ENCODE assay signal across 10 mouse cellular contexts in genomic region chr13:46533342-46534129, GRCm38 (mm10). TPM values are rescaled to one million over a fixed set of nuclear protein-coding genes. Genes with fewer than 3 reads are reported as not detected.
A peak's percentile ranks its signal among the peaks of the same experiment; 100 is the strongest.
DNase-seq lines count a peak whose midpoint lies in the region; ATAC-seq lines count a peak whose summit lies in the region.
"Had no signal": no experiment of that assay in that cellular context is flagged by ENCODE, and none has a peak within 500 bp of the region (broad histone marks: within the 10 kb centered on the region; RNA-seq: fewer than 3 reads in every experiment).

No protein-coding gene starts in this region.

- H3K9me3 ChIP-seq in kidney, embryonic 14.5 days (ENCODE audit: control insufficient read depth, low read length) = no peaks in the 10 kb centered on the region
- H3K9me3 ChIP-seq in embryonic facial prominence, embryonic 14.5 days (ENCODE audit: control insufficient read depth, low read length) = no peaks in the 10 kb centered on the region
- H3K9me3 ChIP-seq in forebrain, embryonic 16.5 days (ENCODE audit: control insufficient read depth, low read length) = no peaks in the 10 kb centered on the region
- no peaks in the 10 kb centered on the region for H3K9me3 ChIP-seq in midbrain, embryonic 14.5 days (ENCODE audit: control insufficient read depth, low read length)

- peaks cover 16% of the 10 kb centered on the region for H3K4me1 ChIP-seq in kidney, embryonic 14.5 days (ENCODE audit: control insufficient read depth, insufficient read depth, low read length)
- H3K4me1 ChIP-seq in embryonic facial prominence, embryonic 14.5 days (ENCODE audit: control insufficient read depth, insufficient read depth, low read length) = peaks cover 11% of the 10 kb centered on the region; the same call in 1 of the 2 replicates
- H3K4me1 ChIP-seq in forebrain, embryonic 16.5 days (replicated peaks; ENCODE audit: control insufficient read depth, insufficient read depth, low read length) = peaks cover 14% of the 10 kb centered on the region
- H3K4me1 ChIP-seq in midbrain, embryonic 14.5 days (ENCODE audit: control insufficient read depth, insufficient read depth, low read length) = peaks cover 10% of the 10 kb centered on the region; the same call in 1 of the 2 replicates

- no peak overlapping the region for H3K9ac ChIP-seq in kidney, embryonic 14.5 days (ENCODE audit: low read depth, low read length)
- no peak overlapping the region for H3K9ac ChIP-seq in embryonic facial prominence, embryonic 14.5 days (ENCODE audit: low read depth, low read length)
- 0 out of 2 replicates have a peak overlapping the region, but pooled peaks have one; percentile 11 for H3K9ac ChIP-seq in forebrain, embryonic 16.5 days (replicated peaks; ENCODE audit: low read depth, low read length)
- no peak overlapping the region; the same call in 1 of the 2 replicates for H3K9ac ChIP-seq in midbrain, embryonic 14.5 days (replicated peaks; ENCODE audit: low read length)
- H3K9ac ChIP-seq: liver, embryonic 14.5 days had no signal

- H3K4me2 ChIP-seq in kidney, embryonic 14.5 days (replicated peaks; ENCODE audit: low read depth, low read length) = peak overlapping the region; percentile 29
- H3K4me2 ChIP-seq in embryonic facial prominence, embryonic 14.5 days (ENCODE audit: low read depth, low read length) = peak overlapping the region; percentile 20
- H3K4me2 ChIP-seq in forebrain, embryonic 16.5 days (ENCODE audit: low read length) = peak overlapping the region; percentile 35
- H3K4me2 ChIP-seq in midbrain, embryonic 14.5 days (ENCODE audit: low read length) = peak overlapping the region; percentile 38

- no peaks in the 10 kb centered on the region for H3K27me3 ChIP-seq in kidney, embryonic 14.5 days (ENCODE audit: control insufficient read depth, insufficient read depth, low read length)
- H3K27me3 ChIP-seq in embryonic facial prominence, embryonic 14.5 days (replicated peaks; ENCODE audit: control insufficient read depth, insufficient read depth, low read length) = no peaks in the 10 kb centered on the region
- no peaks in the 10 kb centered on the region for H3K27me3 ChIP-seq in forebrain, embryonic 16.5 days (replicated peaks; ENCODE audit: control insufficient read depth, insufficient read depth, low read length)
- 0 out of 2 replicates have a peak, but pooled peaks cover 4% of the 10 kb centered on the region for H3K27me3 ChIP-seq in midbrain, embryonic 14.5 days (ENCODE audit: control insufficient read depth, insufficient read depth, low read length)

- H3K36me3 ChIP-seq in kidney, embryonic 14.5 days (ENCODE audit: control insufficient read depth, insufficient read depth, low read length) = no peaks in the 10 kb centered on the region
- no peaks in the 10 kb centered on the region for H3K36me3 ChIP-seq in embryonic facial prominence, embryonic 14.5 days (ENCODE audit: control insufficient read depth, insufficient read depth, low read length)
- H3K36me3 ChIP-seq in forebrain, embryonic 16.5 days (ENCODE audit: control insufficient read depth, insufficient read depth) = no peaks in the 10 kb centered on the region
- H3K36me3 ChIP-seq in midbrain, embryonic 14.5 days (ENCODE audit: control insufficient read depth, insufficient read depth, low read length) = no peaks in the 10 kb centered on the region

- no peak for DNase-seq in kidney, adult 11 months
- DNase-seq in embryonic facial prominence, embryonic 14.5 days (ENCODE audit: low spot score) = no peak
- no peak for DNase-seq in midbrain, embryonic 14.5 days
- no peak for DNase-seq in c-Kit-positive CD71-positive TER-119-positive erythroid progenitor cells, embryonic 14.5 days (ENCODE audit: low spot score)
- no peak for DNase-seq in layer of hippocampus, adult 11-12 months (ENCODE audit: low spot score)
- DNase-seq in adrenal gland, postnatal 36 days = no peak
- DNase-seq: right cerebral cortex, postnatal 25 days had no signal

- H3K27ac ChIP-seq in kidney, embryonic 14.5 days (ENCODE audit: low read depth, low read length) = peak overlapping the region; percentile 43; the same call in 1 of the 2 replicates
- H3K27ac ChIP-seq in embryonic facial prominence, embryonic 14.5 days (replicated peaks; ENCODE audit: low read depth, low read length) = no peak overlapping the region; the same call in 1 of the 2 replicates
- peak overlapping the region; percentile 3; the same call in 1 of the 2 replicates for H3K27ac ChIP-seq in forebrain, embryonic 16.5 days (ENCODE audit: low read length)
- H3K27ac ChIP-seq in midbrain, embryonic 14.5 days (replicated peaks; ENCODE audit: low read depth, low read length) = no peak overlapping the region
- H3K27ac ChIP-seq: liver, embryonic 14.5 days had no signal

- WGBS in kidney, embryonic 14.5 days = 24% methylated on average over 10 of the region's 10 CpGs
- WGBS in embryonic facial prominence, embryonic 14.5 days = 35% methylated on average over 10 of the region's 10 CpGs
- WGBS in forebrain, embryonic 16.5 days = 23% methylated on average over 10 of the region's 10 CpGs
- WGBS in midbrain, embryonic 14.5 days = 32% methylated on average over 10 of the region's 10 CpGs

- no peak for ATAC-seq in kidney, embryonic 14.5 days (ENCODE audit: low FRiP score, low TSS enrichment)
- ATAC-seq in embryonic facial prominence, embryonic 14.5 days (ENCODE audit: low read depth) = no peak
- no peak for ATAC-seq in forebrain, embryonic 16.5 days
- ATAC-seq in midbrain, embryonic 14.5 days (ENCODE audit: low FRiP score, low TSS enrichment) = no peak

- no peak overlapping the region for H3K4me3 ChIP-seq in kidney, embryonic 14.5 days (ENCODE audit: low read length)
- no peak overlapping the region for H3K4me3 ChIP-seq in embryonic facial prominence, embryonic 14.5 days (ENCODE audit: low read depth, low read length)
- no peak overlapping the region for H3K4me3 ChIP-seq in forebrain, embryonic 16.5 days (replicated peaks; ENCODE audit: low read length)
- H3K4me3 ChIP-seq in midbrain, embryonic 14.5 days (replicated peaks; ENCODE audit: low read depth, low read length) = no peak overlapping the region

RNA-seq across cellular contexts. Expression of gene Cap2, which starts 31.9 kb away (rescaled TPM):
- 8.7 and 8.9 TPM in 2 replicates for polyA plus RNA-seq in kidney, embryonic 14.5 days (2014; fragmentation: Nextera tagmentation; extraction: Ambion mirVana)
- 31.6 and 35.1 TPM in 2 replicates for polyA plus RNA-seq in embryonic facial prominence, embryonic 14.5 days (2014; fragmentation: Nextera tagmentation; extraction: Ambion mirVana)
- 15.6 and 18.0 TPM in 2 replicates for polyA plus RNA-seq in forebrain, embryonic 16.5 days (2015; fragmentation: Nextera tagmentation; extraction: Ambion mirVana)
- polyA plus RNA-seq in midbrain, embryonic 14.5 days (2014; fragmentation: Nextera tagmentation; extraction: Ambion mirVana) = 6.6 and 8.4 TPM in 2 replicates
- 1 to 10 TPM; 3.4 to 4.5 TPM for total RNA-seq in adrenal gland, postnatal 36 days (2021)

Comparison
In these comparisons a context has a peak if more than half of its experiments do, and no peak if none do; other contexts are left out.
1. H3K27ac ChIP-seq: peak in kidney, embryonic 14.5 days (single experiment) and forebrain, embryonic 16.5 days (single experiment); none in embryonic facial prominence, embryonic 14.5 days (single experiment) and midbrain, embryonic 14.5 days (single experiment).
2. Peak in every context shown above with its lines, with median percentiles within 50 percentile points of each other: H3K4me2 ChIP-seq.